Mouse (Mus musculus): ENCODE results near the gene Saa2. TPM values are rescaled to one million over a fixed set of nuclear protein-coding genes. Genes with fewer than 3 reads are reported as not detected.

The Saa2 gene
- not detected in 2 replicates for polyA plus RNA-seq (2014; fragmentation: Nextera tagmentation; extraction: Ambion mirVana)

GRCm38 (mm10) chr7:46751490-46751889, at the start of gene Saa2:
Saa2 (plus strand) TSS chr7:46751790.
- no peak for DNase-seq (ENCODE audit: low spot score)
- Histone ChIP-seq H3K9me3 (ENCODE audit: control insufficient read depth, low read length) (no peaks in the 10 kb centered on the region), H3K4me1 (replicated peaks; ENCODE audit: control insufficient read depth, insufficient read depth, low read length) (no peaks in the 10 kb centered on the region), H3K9ac (ENCODE audit: low read length) (no peak within 1 kb of the TSS), H3K27me3 (ENCODE audit: control insufficient read depth, insufficient read depth, low read length) (no peaks in the 10 kb centered on the region), H3K27ac (ENCODE audit: low read depth, low read length) (no peak within 1 kb of the TSS), H3K36me3 (ENCODE audit: control insufficient read depth, insufficient read depth, low read length) (no peaks in the 10 kb centered on the region), H3K4me2 (ENCODE audit: low read depth, low read length, severe bottlenecking) (no peak within 1 kb of the TSS), H3K4me3 (ENCODE audit: low read depth, low read length) (no peak within 1 kb of the TSS)
- ATAC-seq (replicated peaks; ENCODE audit: low FRiP score): no peak
- WGBS: 82% methylated on average over 3 of the region's 3 CpGs

- H3K9me3 ChIP-seq (ENCODE audit: control insufficient read depth, low read length): no peaks in the 10 kb centered on the region
- peak within 1 kb of the TSS; percentile 91 for H3K9ac ChIP-seq (ENCODE audit: low read length)
- H3K36me3 ChIP-seq (ENCODE audit: control insufficient read depth, insufficient read depth, low read length): peaks cover 3% of the 10 kb centered on the region
- WGBS: under 1% methylated on average over 36 of the region's 38 CpGs
- H3K4me3 ChIP-seq (ENCODE audit: low read depth, low read length): peak within 1 kb of the TSS; percentile 88
- peak within 1 kb of the TSS; percentile 47 for H3K4me2 ChIP-seq (ENCODE audit: low read depth, low read length, severe bottlenecking)
- no peaks in the 10 kb centered on the region for H3K4me1 ChIP-seq (replicated peaks; ENCODE audit: control insufficient read depth, insufficient read depth, low read length)
- DNase-seq (ENCODE audit: low spot score): peak; percentile 98
- ATAC-seq (replicated peaks; ENCODE audit: low FRiP score): peak; percentile 98
- peak within 1 kb of the TSS; percentile 12; the same call in 1 of the 2 replicates for H3K27ac ChIP-seq (ENCODE audit: low read depth, low read length)
- H3K27me3 ChIP-seq (ENCODE audit: control insufficient read depth, insufficient read depth, low read length): no peaks in the 10 kb centered on the region
These were observed 41.2 kb upstream of the Saa2 start, which contains the start of gene Saal1 for GRCm38 (mm10) chr7:46710390-46710844. Saal1 (minus strand) TSS chr7:46710680.

GRCm38 (mm10) chr7:46712250-46712649, 39.3 kb upstream of the Saa2 start:
- WGBS: 83% methylated on average over 6 of the region's 6 CpGs
- H3K9me3 ChIP-seq (ENCODE audit: control insufficient read depth, low read length): no peaks in the 10 kb centered on the region
- no peak for ATAC-seq (replicated peaks; ENCODE audit: low FRiP score)
- H3K36me3 ChIP-seq (ENCODE audit: control insufficient read depth, insufficient read depth, low read length): no peaks in the 10 kb centered on the region; the same call in 1 of the 2 replicates
- H3K4me2 ChIP-seq (ENCODE audit: low read depth, low read length, severe bottlenecking): no peak overlapping the region
- no peak overlapping the region for H3K9ac ChIP-seq (ENCODE audit: low read length)
- H3K4me3 ChIP-seq (ENCODE audit: low read depth, low read length): no peak overlapping the region
- H3K27ac ChIP-seq (ENCODE audit: low read depth, low read length): no peak overlapping the region
- H3K4me1 ChIP-seq (replicated peaks; ENCODE audit: control insufficient read depth, insufficient read depth, low read length): no peaks in the 10 kb centered on the region
- no peaks in the 10 kb centered on the region for H3K27me3 ChIP-seq (ENCODE audit: control insufficient read depth, insufficient read depth, low read length)
- no peak for DNase-seq (ENCODE audit: low spot score)

- no peak overlapping the region for H3K9ac ChIP-seq (ENCODE audit: low read length)
- H3K4me1 ChIP-seq (replicated peaks; ENCODE audit: control insufficient read depth, insufficient read depth, low read length): no peaks in the 10 kb centered on the region
- H3K36me3 ChIP-seq (ENCODE audit: control insufficient read depth, insufficient read depth, low read length): no peaks in the 10 kb centered on the region
- no peak overlapping the region for H3K4me2 ChIP-seq (ENCODE audit: low read depth, low read length, severe bottlenecking)
- H3K4me3 ChIP-seq (ENCODE audit: low read depth, low read length): no peak overlapping the region
- H3K27ac ChIP-seq (ENCODE audit: low read depth, low read length): no peak overlapping the region
- ATAC-seq (replicated peaks; ENCODE audit: low FRiP score) (no peak), DNase-seq (ENCODE audit: low spot score) (peak; percentile 67)
- 29% methylated on average over 6 of the region's 6 CpGs for WGBS
- H3K27me3 ChIP-seq (ENCODE audit: control insufficient read depth, insufficient read depth, low read length): no peaks in the 10 kb centered on the region
- H3K9me3 ChIP-seq (ENCODE audit: control insufficient read depth, low read length): no peaks in the 10 kb centered on the region
These were observed 37.1 kb upstream of the Saa2 start for GRCm38 (mm10) chr7:46714518-46714917.

GRCm38 (mm10) chr7:46715600-46715999, 36.0 kb upstream of the Saa2 start, which contains the start of gene Saa3:
Saa3 (minus strand) TSS chr7:46715700.
- Histone ChIP-seq H3K4me1 (replicated peaks; ENCODE audit: control insufficient read depth, insufficient read depth, low read length) (no peaks in the 10 kb centered on the region), H3K36me3 (ENCODE audit: control insufficient read depth, insufficient read depth, low read length) (no peaks in the 10 kb centered on the region), H3K27me3 (ENCODE audit: control insufficient read depth, insufficient read depth, low read length) (no peaks in the 10 kb centered on the region), H3K9me3 (ENCODE audit: control insufficient read depth, low read length) (no peaks in the 10 kb centered on the region), H3K4me2 (ENCODE audit: low read depth, low read length, severe bottlenecking) (no peak within 1 kb of the TSS), H3K9ac (ENCODE audit: low read length) (no peak within 1 kb of the TSS), H3K4me3 (ENCODE audit: low read depth, low read length) (no peak within 1 kb of the TSS), H3K27ac (ENCODE audit: low read depth, low read length) (no peak within 1 kb of the TSS)
- 90% methylated on average over 5 of the region's 5 CpGs for WGBS
- DNase-seq (ENCODE audit: low spot score) (no peak), ATAC-seq (replicated peaks; ENCODE audit: low FRiP score) (no peak)

- Histone ChIP-seq H3K4me3 (ENCODE audit: low read depth, low read length) (no peak overlapping the region), H3K9ac (ENCODE audit: low read length) (no peak overlapping the region), H3K9me3 (ENCODE audit: control insufficient read depth, low read length) (no peaks in the 10 kb centered on the region), H3K27ac (ENCODE audit: low read depth, low read length) (no peak overlapping the region), H3K4me1 (replicated peaks; ENCODE audit: control insufficient read depth, insufficient read depth, low read length) (no peaks in the 10 kb centered on the region), H3K4me2 (ENCODE audit: low read depth, low read length, severe bottlenecking) (no peak overlapping the region), H3K36me3 (ENCODE audit: control insufficient read depth, insufficient read depth, low read length) (no peaks in the 10 kb centered on the region), H3K27me3 (ENCODE audit: control insufficient read depth, insufficient read depth, low read length) (no peaks in the 10 kb centered on the region)
- no peak for ATAC-seq (replicated peaks; ENCODE audit: low FRiP score)
- no peak for DNase-seq (ENCODE audit: low spot score)
- 75% methylated on average over 5 of the region's 5 CpGs for WGBS
These were observed 34.7 kb upstream of the Saa2 start for GRCm38 (mm10) chr7:46716897-46717296.

GRCm38 (mm10) chr7:46718591-46719270, 32.9 kb upstream of the Saa2 start:
- no peaks in the 10 kb centered on the region for H3K4me1 ChIP-seq (replicated peaks; ENCODE audit: control insufficient read depth, insufficient read depth, low read length)
- H3K4me2 ChIP-seq (ENCODE audit: low read depth, low read length, severe bottlenecking): no peak overlapping the region
- no peak overlapping the region for H3K9ac ChIP-seq (ENCODE audit: low read length)
- H3K27me3 ChIP-seq (ENCODE audit: control insufficient read depth, insufficient read depth, low read length): no peaks in the 10 kb centered on the region
- no peak overlapping the region for H3K27ac ChIP-seq (ENCODE audit: low read depth, low read length)
- H3K4me3 ChIP-seq (ENCODE audit: low read depth, low read length): no peak overlapping the region
- WGBS: 89% methylated on average over 7 of the region's 7 CpGs
- DNase-seq (ENCODE audit: low spot score) (no peak), ATAC-seq (replicated peaks; ENCODE audit: low FRiP score) (no peak)
- H3K9me3 ChIP-seq (ENCODE audit: control insufficient read depth, low read length): no peaks in the 10 kb centered on the region
- no peaks in the 10 kb centered on the region for H3K36me3 ChIP-seq (ENCODE audit: control insufficient read depth, insufficient read depth, low read length)

GRCm38 (mm10) chr7:46719526-46719925, 32.1 kb upstream of the Saa2 start:
- no peak for DNase-seq (ENCODE audit: low spot score)

GRCm38 (mm10) chr7:46720460-46720859, 31.1 kb upstream of the Saa2 start:
- Histone ChIP-seq H3K27me3 (ENCODE audit: control insufficient read depth, insufficient read depth, low read length) (no peaks in the 10 kb centered on the region), H3K36me3 (ENCODE audit: control insufficient read depth, insufficient read depth, low read length) (no peaks in the 10 kb centered on the region), H3K4me2 (ENCODE audit: low read depth, low read length, severe bottlenecking) (no peak overlapping the region), H3K9me3 (ENCODE audit: control insufficient read depth, low read length) (no peaks in the 10 kb centered on the region), H3K4me3 (ENCODE audit: low read depth, low read length) (no peak overlapping the region), H3K27ac (ENCODE audit: low read depth, low read length) (no peak overlapping the region), H3K9ac (ENCODE audit: low read length) (no peak overlapping the region), H3K4me1 (replicated peaks; ENCODE audit: control insufficient read depth, insufficient read depth, low read length) (no peaks in the 10 kb centered on the region)
- DNase-seq (ENCODE audit: low spot score): no peak
- 81% methylated on average over 9 of the region's 9 CpGs for WGBS
- ATAC-seq (replicated peaks; ENCODE audit: low FRiP score): no peak

More at GRCm38 (mm10) chr7:46719526-46719925, 32.1 kb upstream of the Saa2 start:
- Histone ChIP-seq H3K4me3 (ENCODE audit: low read depth, low read length) (no peak overlapping the region), H3K9me3 (ENCODE audit: control insufficient read depth, low read length) (no peaks in the 10 kb centered on the region), H3K9ac (ENCODE audit: low read length) (no peak overlapping the region), H3K4me2 (ENCODE audit: low read depth, low read length, severe bottlenecking) (no peak overlapping the region), H3K4me1 (replicated peaks; ENCODE audit: control insufficient read depth, insufficient read depth, low read length) (no peaks in the 10 kb centered on the region), H3K27me3 (ENCODE audit: control insufficient read depth, insufficient read depth, low read length) (no peaks in the 10 kb centered on the region), H3K36me3 (ENCODE audit: control insufficient read depth, insufficient read depth, low read length) (no peaks in the 10 kb centered on the region), H3K27ac (ENCODE audit: low read depth, low read length) (no peak overlapping the region)
- 83% methylated on average over 7 of the region's 7 CpGs for WGBS
- no peak for ATAC-seq (replicated peaks; ENCODE audit: low FRiP score)

Measured in forebrain, embryonic 11.5 days (tissue).